Mouse (Mus musculus) thymus, postnatal 4 days (tissue): ENCODE measurements around the gene Otos.

Experiments
- DNase-seq: peaks from one replicate; pipeline ENCODE4 v3.0.0; 2021

The Otos gene

GRCm38 (mm10) chr1:92646601-92647000 is 2.0 kb downstream of the Otos start:
- peak; percentile 2 for DNase-seq

- DNase-seq, result peak; percentile 2
Observed at GRCm38 (mm10) chr1:92646111-92646510, 2.5 kb downstream of the Otos start.

- peak; percentile 3 for DNase-seq
Observed at GRCm38 (mm10) chr1:92644916-92645315, 3.7 kb downstream of the Otos start.

- DNase-seq, result peak; percentile 3
Observed at GRCm38 (mm10) chr1:92643691-92644090, 5.0 kb downstream of the Otos start.

- peak; percentile 89 for DNase-seq
Observed at GRCm38 (mm10) chr1:92641514-92642272, 6.9 kb downstream of the Otos start, which contains the start of gene Cops9. Cops9 (minus strand) TSS chr1:92641985.

- DNase-seq, result peak; percentile 37
Observed at GRCm38 (mm10) chr1:92640393-92640792, 8.2 kb downstream of the Otos start.

- no peak for DNase-seq
Observed at GRCm38 (mm10) chr1:92638736-92639135, 9.9 kb downstream of the Otos start.

GRCm38 (mm10) chr1:92638181-92638580 is 10.5 kb downstream of the Otos start:
- no peak for DNase-seq

GRCm38 (mm10) chr1:92637501-92638172 is 11.0 kb downstream of the Otos start:
- DNase-seq, result no peak

GRCm38 (mm10) chr1:92636676-92637075 is 12.0 kb downstream of the Otos start:
- DNase-seq, result no peak

GRCm38 (mm10) chr1:92636015-92636414 is 12.6 kb downstream of the Otos start:
- DNase-seq, result no peak

GRCm38 (mm10) chr1:92634976-92635599 is 13.6 kb downstream of the Otos start:
- DNase-seq, result no peak

- no peak for DNase-seq
Observed at GRCm38 (mm10) chr1:92634569-92634968, 14.1 kb downstream of the Otos start.

- no peak for DNase-seq
Observed at GRCm38 (mm10) chr1:92633726-92634125, 14.9 kb downstream of the Otos start.

- peak; percentile 22 for DNase-seq
Observed at GRCm38 (mm10) chr1:92632948-92633347, 15.7 kb downstream of the Otos start.

- no peak for DNase-seq
Observed at GRCm38 (mm10) chr1:92632196-92632595, 16.4 kb downstream of the Otos start.

GRCm38 (mm10) chr1:92628227-92628626 is 20.4 kb downstream of the Otos start:
- DNase-seq, result no peak

- no peak for DNase-seq
Observed at GRCm38 (mm10) chr1:92618360-92618759, 30.3 kb downstream of the Otos start.

GRCm38 (mm10) chr1:92617488-92617887 is 31.2 kb downstream of the Otos start, which contains the start of gene Olfr12:
Olfr12 (plus strand) TSS chr1:92617788.
- no peak for DNase-seq

- no peak for DNase-seq
Observed at GRCm38 (mm10) chr1:92616046-92616445, 32.6 kb downstream of the Otos start.

- DNase-seq, result no peak
Observed at GRCm38 (mm10) chr1:92614516-92614915, 34.1 kb downstream of the Otos start.

- no peak for DNase-seq
Observed at GRCm38 (mm10) chr1:92613175-92613574, 35.5 kb downstream of the Otos start.

- peak; percentile 75 for DNase-seq
Observed at GRCm38 (mm10) chr1:92611008-92611407, 37.6 kb downstream of the Otos start.

GRCm38 (mm10) chr1:92607711-92608110 is 40.9 kb downstream of the Otos start:
- no peak for DNase-seq
